Mouse (Mus musculus): ENCODE data around the gene Sgpl1. TPM values are rescaled to one million over a fixed set of nuclear protein-coding genes. Genes with fewer than 3 reads are reported as not detected.

The Sgpl1 gene
- polyA plus RNA-seq (2012; rRNA removed) (60.6 and 68.9 TPM in 2 replicates), polyA plus RNA-seq (2014; fragmentation: Nextera tagmentation; extraction: Ambion mirVana) (81.0 and 94.1 TPM in 2 replicates)

DNA sequence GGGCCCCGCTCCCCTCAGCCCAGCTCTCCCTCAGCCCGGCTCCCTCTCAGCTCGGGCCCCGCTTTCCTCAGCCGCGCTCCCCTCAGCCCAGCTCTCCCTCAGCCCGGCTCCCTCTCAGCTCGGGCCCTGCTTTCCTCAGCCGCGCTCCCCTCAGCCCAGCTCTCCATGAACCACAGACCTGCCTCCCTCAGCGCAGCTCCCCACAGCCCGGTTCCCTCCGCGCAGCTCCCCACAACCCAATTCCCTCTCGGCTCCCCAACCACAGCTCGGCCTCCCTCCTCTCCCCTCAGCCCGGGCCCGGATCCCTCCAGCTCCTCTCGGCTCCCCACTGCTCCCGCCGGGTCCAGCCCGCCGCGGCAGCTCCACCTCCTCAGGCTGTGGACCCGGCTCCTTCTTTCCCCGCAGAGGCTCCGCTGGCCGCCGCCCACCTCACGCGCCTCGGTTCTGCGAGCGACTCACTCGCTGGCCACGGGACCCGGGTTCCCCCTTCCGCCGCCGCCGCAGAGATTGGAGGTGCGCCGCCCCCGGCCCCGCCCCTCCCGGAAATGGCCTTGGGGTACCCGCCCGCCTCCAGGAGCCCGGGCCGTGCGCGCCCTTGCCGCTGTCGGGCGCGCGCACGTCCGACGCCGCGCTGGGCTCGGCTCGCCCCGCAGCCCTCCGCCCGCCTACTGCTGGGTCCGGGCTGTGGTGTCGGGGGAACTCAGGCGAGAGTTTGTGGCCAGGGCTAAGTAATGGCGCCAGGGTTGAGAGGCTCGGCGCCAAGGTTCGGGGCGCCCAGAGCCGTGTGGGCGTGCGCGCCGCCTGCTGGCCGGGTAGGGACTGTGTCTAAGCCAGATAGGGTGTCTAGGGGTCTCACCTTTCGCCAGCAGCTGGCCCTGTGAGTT, at the start of gene Sgpl1:
Gene Sgpl1, minus strand, starts transcription at position 547 of the 884 bp plus-strand sequence.
- 1% methylated on average over 74 of the region's 82 CpGs for WGBS
- ATAC-seq (ENCODE audit: low FRiP score, low read depth): peak; percentile 89

DNA sequence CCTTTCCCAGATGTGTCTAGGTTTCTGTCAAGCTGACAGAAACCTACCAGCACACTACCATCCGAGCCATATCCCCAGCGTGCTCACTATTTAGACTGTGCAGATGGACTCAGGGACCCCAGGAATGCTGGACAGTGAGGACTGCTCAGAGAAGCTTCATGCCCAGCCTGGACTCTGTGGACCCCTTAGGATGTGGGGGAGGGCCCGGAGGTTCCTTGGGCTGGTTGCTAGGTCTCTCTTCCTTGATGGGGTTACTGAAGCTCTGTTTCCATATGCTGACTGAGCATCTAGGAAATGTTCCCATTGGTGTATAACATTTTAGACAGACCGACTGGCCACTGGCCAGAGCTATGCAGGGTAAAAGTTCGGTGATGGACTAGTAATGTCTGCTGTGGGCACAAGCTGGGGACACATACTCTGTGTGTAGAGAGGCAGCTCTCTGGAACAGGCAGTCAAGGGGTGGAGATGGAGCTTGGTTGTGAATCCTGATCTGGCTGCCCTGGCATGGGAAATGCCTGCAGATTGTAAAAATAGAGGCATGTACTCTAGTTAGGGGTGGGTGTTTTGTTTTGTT, 48.3 kb upstream of the Sgpl1 start:
- no peak for DNase-seq (ENCODE audit: low spot score)
- no peaks in the 10 kb centered on the region for H3K27me3 ChIP-seq (ENCODE audit: control insufficient read depth, insufficient read depth, low read length)
- no peaks in the 10 kb centered on the region for H3K9me3 ChIP-seq (ENCODE audit: control insufficient read depth, low read length)
- H3K4me2 ChIP-seq (replicated peaks; ENCODE audit: low read depth, low read length, severe bottlenecking): no peak overlapping the region
- WGBS: 87% methylated on average over 5 of the region's 5 CpGs
- H3K4me3 ChIP-seq (replicated peaks; ENCODE audit: low read length): no peak overlapping the region
- no peaks in the 10 kb centered on the region for H3K4me1 ChIP-seq (ENCODE audit: control insufficient read depth, insufficient read depth, low read length)
- no peaks in the 10 kb centered on the region for H3K36me3 ChIP-seq (ENCODE audit: control insufficient read depth, insufficient read depth, low read length)
- no peak for ATAC-seq (ENCODE audit: low FRiP score, low read depth)
- no peak overlapping the region for H3K27ac ChIP-seq (replicated peaks; ENCODE audit: low read depth, low read length)
- TF ChIP-seq POLR2A (IDR thresholded peaks at IDR 0.05; ENCODE audit: borderline replicate concordance, extremely low read depth, insufficient read depth, insufficient read length): no peak
- no peak overlapping the region for H3K9ac ChIP-seq (ENCODE audit: low read depth, low read length, severe bottlenecking)

More for the DNA sequence above, at the start of gene Sgpl1:
- Histone ChIP-seq H3K36me3 (ENCODE audit: control insufficient read depth, insufficient read depth, low read length) (no peaks in the 10 kb centered on the region), H3K4me2 (replicated peaks; ENCODE audit: low read depth, low read length, severe bottlenecking) (peak within 1 kb of the TSS; percentile 87), H3K4me1 (ENCODE audit: control insufficient read depth, insufficient read depth, low read length) (peaks cover 4% of the 10 kb centered on the region; the same call in 1 of the 2 replicates), H3K4me3 (replicated peaks; ENCODE audit: low read length) (peak within 1 kb of the TSS; percentile 84), H3K9me3 (ENCODE audit: control insufficient read depth, low read length) (no peaks in the 10 kb centered on the region), H3K27me3 (ENCODE audit: control insufficient read depth, insufficient read depth, low read length) (no peaks in the 10 kb centered on the region), H3K27ac (replicated peaks; ENCODE audit: low read depth, low read length) (peak within 1 kb of the TSS; percentile 92), H3K9ac (ENCODE audit: low read depth, low read length, severe bottlenecking) (peak within 1 kb of the TSS; percentile 85)
- peak; percentile 90; the same call in 1 of the 2 replicates for TF ChIP-seq POLR2A (IDR thresholded peaks at IDR 0.05; ENCODE audit: borderline replicate concordance, extremely low read depth, insufficient read depth, insufficient read length)
- peak; percentile 89 for DNase-seq (ENCODE audit: low spot score)

- no peak overlapping the region for H3K4me2 ChIP-seq (replicated peaks; ENCODE audit: low read depth, low read length, severe bottlenecking)
- no peaks in the 10 kb centered on the region for H3K9me3 ChIP-seq (ENCODE audit: control insufficient read depth, low read length)
- H3K9ac ChIP-seq (ENCODE audit: low read depth, low read length, severe bottlenecking): no peak overlapping the region
- no peak overlapping the region for H3K4me3 ChIP-seq (replicated peaks; ENCODE audit: low read length)
- H3K27ac ChIP-seq (replicated peaks; ENCODE audit: low read depth, low read length): no peak overlapping the region
- no peak for TF ChIP-seq POLR2A (IDR thresholded peaks at IDR 0.05; ENCODE audit: borderline replicate concordance, extremely low read depth, insufficient read depth, insufficient read length)
- H3K27me3 ChIP-seq (ENCODE audit: control insufficient read depth, insufficient read depth, low read length): no peaks in the 10 kb centered on the region
- DNase-seq (ENCODE audit: low spot score) (no peak), ATAC-seq (ENCODE audit: low FRiP score, low read depth) (no peak)
- WGBS: 69% methylated on average over 8 of the region's 8 CpGs
- H3K4me1 ChIP-seq (ENCODE audit: control insufficient read depth, insufficient read depth, low read length): no peaks in the 10 kb centered on the region
- no peaks in the 10 kb centered on the region for H3K36me3 ChIP-seq (ENCODE audit: control insufficient read depth, insufficient read depth, low read length)
Observed at GRCm38 (mm10) chr10:61195216-61195615, 47.7 kb upstream of the Sgpl1 start.

DNA sequence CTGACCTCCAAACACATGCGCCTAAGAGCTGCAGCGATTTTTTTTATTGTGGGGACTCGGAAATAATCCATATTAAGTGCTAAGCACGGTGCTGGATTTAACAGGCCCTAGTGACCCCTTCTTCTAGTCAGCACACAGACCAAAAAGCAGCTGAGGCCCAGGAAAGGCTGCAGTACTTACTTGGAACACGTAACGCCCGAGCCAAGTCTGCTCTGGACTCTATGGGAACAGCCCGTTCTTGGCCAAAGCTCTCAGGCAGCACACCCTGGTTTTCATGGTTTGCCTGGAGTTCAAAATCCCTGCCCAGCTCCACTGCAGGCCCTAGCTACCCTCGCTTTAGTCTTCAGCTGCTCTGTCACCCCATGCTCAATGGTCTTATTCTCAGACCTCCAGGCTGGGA, 47.1 kb upstream of the Sgpl1 start:
- TF ChIP-seq POLR2A (IDR thresholded peaks at IDR 0.05; ENCODE audit: borderline replicate concordance, extremely low read depth, insufficient read depth, insufficient read length): no peak
- H3K27ac ChIP-seq (replicated peaks; ENCODE audit: low read depth, low read length): no peak overlapping the region
- no peaks in the 10 kb centered on the region for H3K27me3 ChIP-seq (ENCODE audit: control insufficient read depth, insufficient read depth, low read length)
- 67% methylated on average over 9 of the region's 9 CpGs for WGBS
- H3K4me1 ChIP-seq (ENCODE audit: control insufficient read depth, insufficient read depth, low read length): no peaks in the 10 kb centered on the region
- H3K9me3 ChIP-seq (ENCODE audit: control insufficient read depth, low read length): no peaks in the 10 kb centered on the region
- ATAC-seq (ENCODE audit: low FRiP score, low read depth) (no peak), DNase-seq (ENCODE audit: low spot score) (no peak)
- H3K4me3 ChIP-seq (replicated peaks; ENCODE audit: low read length): no peak overlapping the region
- no peak overlapping the region for H3K9ac ChIP-seq (ENCODE audit: low read depth, low read length, severe bottlenecking)
- no peaks in the 10 kb centered on the region for H3K36me3 ChIP-seq (ENCODE audit: control insufficient read depth, insufficient read depth, low read length)
- H3K4me2 ChIP-seq (replicated peaks; ENCODE audit: low read depth, low read length, severe bottlenecking): no peak overlapping the region

DNA sequence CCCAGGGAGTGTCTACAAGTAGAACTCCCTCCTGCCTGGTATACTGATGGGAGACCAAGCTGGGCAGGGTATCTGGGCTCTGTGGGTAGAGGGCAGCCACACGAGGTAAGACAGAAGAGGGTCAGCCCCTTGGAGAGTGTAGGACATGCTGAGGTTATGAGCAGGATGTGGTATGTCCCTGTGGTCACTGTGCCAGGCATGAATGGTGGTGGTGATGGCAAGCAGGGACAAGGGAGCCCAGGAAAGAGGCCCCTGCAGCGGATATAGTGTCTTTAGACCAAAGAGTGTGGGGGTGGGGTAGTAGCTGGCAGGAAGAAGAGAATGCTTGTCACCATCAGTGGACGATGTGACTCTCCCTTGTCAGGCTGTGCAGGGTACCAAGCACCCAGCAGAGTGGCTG, 40.5 kb upstream of the Sgpl1 start:
- DNase-seq (ENCODE audit: low spot score) (no peak), ATAC-seq (ENCODE audit: low FRiP score, low read depth) (no peak)
- H3K4me1 ChIP-seq (ENCODE audit: control insufficient read depth, insufficient read depth, low read length): peaks cover 7% of the 10 kb centered on the region
- no peak overlapping the region for H3K9ac ChIP-seq (ENCODE audit: low read depth, low read length, severe bottlenecking)
- no peak overlapping the region for H3K4me3 ChIP-seq (replicated peaks; ENCODE audit: low read length)
- no peak overlapping the region for H3K27ac ChIP-seq (replicated peaks; ENCODE audit: low read depth, low read length)
- no peak overlapping the region for H3K4me2 ChIP-seq (replicated peaks; ENCODE audit: low read depth, low read length, severe bottlenecking)
- no peaks in the 10 kb centered on the region for H3K9me3 ChIP-seq (ENCODE audit: control insufficient read depth, low read length)
- WGBS: 76% methylated on average over 3 of the region's 3 CpGs
- no peaks in the 10 kb centered on the region for H3K27me3 ChIP-seq (ENCODE audit: control insufficient read depth, insufficient read depth, low read length)
- no peak for TF ChIP-seq POLR2A (IDR thresholded peaks at IDR 0.05; ENCODE audit: borderline replicate concordance, extremely low read depth, insufficient read depth, insufficient read length)
- no peaks in the 10 kb centered on the region for H3K36me3 ChIP-seq (ENCODE audit: control insufficient read depth, insufficient read depth, low read length)

All from limb, embryonic 14.5 days (tissue).